Mouse (Mus musculus) hindbrain, embryonic 13.5 days (tissue): ENCODE measurements at regions not wholly inside any gene's neighbourhood (a gene's known extent, or its start where the extent isn't known, plus 50 kb on each side); places are given as distances from the start of the nearest gene placed in this dataset.

Source experiments
- ATAC-seq: fragments of 200-750 bp; cut with Nextera tagmentation; 2 replicates; pipeline ENCODE4 v1.8.0; 2017; ENCODE audit warnings: moderate TSS enrichment; ENCODE audit not compliant: low FRiP score
- H3K27ac ChIP-seq: fragments of 300-500 bp; sonication (generic); 2 replicates; pipeline ENCODE4 v1.5.1; 2015; ENCODE audit warnings: inconsistent platforms, mild to moderate bottlenecking, moderate library complexity
- H3K27me3 ChIP-seq: fragments of 300-500 bp; sonication (generic); 2 replicates; pipeline ENCODE4 v1.6.1; 2015; ENCODE audit warnings: mild to moderate bottlenecking, inconsistent platforms
- H3K36me3 ChIP-seq: fragments of 300-500 bp; sonication (generic); 2 replicates; pipeline ENCODE4 v1.6.1; 2015; ENCODE audit warnings: mild to moderate bottlenecking, inconsistent platforms
- H3K4me1 ChIP-seq: fragments of 300-500 bp; sonication (generic); replicated peaks from 2 replicates; pipeline ENCODE4 v1.6.1; 2015; ENCODE audit warnings: inconsistent platforms
- H3K4me2 ChIP-seq: fragments of 300-500 bp; sonication (generic); 2 replicates; pipeline ENCODE4 v1.6.1; 2015; ENCODE audit warnings: inconsistent platforms, mild to moderate bottlenecking, moderate library complexity
- H3K4me3 ChIP-seq: fragments of 300-500 bp; sonication (generic); 2 replicates; pipeline ENCODE4 v1.5.1; 2015; ENCODE audit warnings: mild to moderate bottlenecking, inconsistent platforms
- H3K9ac ChIP-seq: fragments of 300-500 bp; sonication (generic); 2 replicates; pipeline ENCODE4 v1.6.1; 2015; ENCODE audit warnings: mild to moderate bottlenecking, inconsistent platforms
- H3K9me3 ChIP-seq: fragments of 300-500 bp; sonication (generic); 2 replicates; pipeline ENCODE4 v1.6.1; 2016; ENCODE audit warnings: inconsistent platforms
- WGBS: fragments of 180-500 bp; shearing (Covaris S2); methylation state at CpG from one replicate; pipeline ENCODE4 v1.1.7; 2015; 5-methylcytosine and 5-hydroxymethylcytosine counted together

DNA sequence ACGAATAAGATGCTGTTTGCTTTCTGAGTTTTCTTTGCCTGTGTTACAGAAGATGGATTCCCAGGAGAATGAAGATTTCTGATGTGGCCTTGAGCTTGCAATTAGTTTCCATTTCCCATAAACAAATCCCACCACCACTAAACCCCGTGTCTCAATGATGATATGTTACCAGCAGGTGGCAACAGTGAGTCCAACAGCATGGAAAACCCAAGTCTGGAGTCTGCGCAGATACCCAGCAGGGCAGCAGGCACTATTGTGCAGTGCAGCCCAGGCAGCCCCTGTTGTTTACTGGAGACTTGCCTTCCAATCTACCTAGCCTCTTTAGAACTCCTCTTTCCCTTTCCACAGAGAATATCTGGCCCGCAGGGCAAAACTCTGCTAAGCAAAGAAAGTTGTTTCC lies 62.7 kb downstream of the Bmp2 start:
- Histone ChIP-seq H3K9ac (no peak overlapping the region), H3K27ac (no peak overlapping the region), H3K4me3 (no peak overlapping the region), H3K27me3 (no peaks in the 10 kb centered on the region), H3K9me3 (no peaks in the 10 kb centered on the region), H3K4me2 (no peak overlapping the region), H3K4me1 (no peaks in the 10 kb centered on the region), H3K36me3 (no peaks in the 10 kb centered on the region)
- ATAC-seq: 0 out of 2 replicates have a peak, but pooled peaks have one; percentile 36
- WGBS: 25% methylated on average over 4 of the region's 4 CpGs

DNA sequence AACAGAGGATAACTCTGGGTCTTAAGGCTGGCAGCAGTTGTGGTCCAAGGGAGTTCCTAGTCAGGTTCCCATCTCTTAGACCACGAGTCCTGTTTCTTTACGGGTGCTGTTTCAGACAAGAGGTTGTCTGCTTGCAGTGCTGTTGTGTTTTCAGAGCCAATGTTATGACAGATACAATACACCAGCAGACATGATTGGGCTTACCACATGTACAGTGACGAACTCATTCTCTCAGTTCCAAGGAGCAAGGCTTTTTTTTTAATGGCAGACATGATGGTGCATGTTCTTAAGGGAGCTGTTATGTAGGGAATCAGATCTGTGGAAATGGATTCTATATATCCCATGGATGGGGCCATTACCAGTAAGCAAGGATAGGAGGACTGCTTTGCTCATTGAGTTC lies 63.3 kb downstream of the Bmp2 start:
- Histone ChIP-seq H3K4me2 (no peak overlapping the region), H3K27me3 (no peaks in the 10 kb centered on the region), H3K36me3 (no peaks in the 10 kb centered on the region), H3K4me1 (no peaks in the 10 kb centered on the region), H3K4me3 (no peak overlapping the region), H3K27ac (no peak overlapping the region), H3K9me3 (no peaks in the 10 kb centered on the region), H3K9ac (no peak overlapping the region)
- ATAC-seq: no peak
- WGBS: 98% methylated on average over 3 of the region's 3 CpGs

GRCm38 (mm10) chr2:133617317-133617835 lies 65.4 kb downstream of the Bmp2 start:
- ATAC-seq: no peak
- Histone ChIP-seq H3K4me3 (no peak overlapping the region), H3K27ac (no peak overlapping the region), H3K9ac (no peak overlapping the region), H3K4me2 (no peak overlapping the region), H3K4me1 (no peaks in the 10 kb centered on the region), H3K36me3 (no peaks in the 10 kb centered on the region), H3K27me3 (no peaks in the 10 kb centered on the region), H3K9me3 (no peaks in the 10 kb centered on the region)
- 87% methylated on average over 3 of the region's 3 CpGs for WGBS

- ATAC-seq: no peak
- H3K36me3 ChIP-seq: no peaks in the 10 kb centered on the region
- no peak overlapping the region for H3K27ac ChIP-seq
- H3K27me3 ChIP-seq: no peaks in the 10 kb centered on the region
- no peak overlapping the region for H3K4me3 ChIP-seq
- 25% methylated on average over 2 of the region's 2 CpGs for WGBS
- H3K9me3 ChIP-seq: no peaks in the 10 kb centered on the region
- no peak overlapping the region for H3K9ac ChIP-seq
- H3K4me2 ChIP-seq: no peak overlapping the region
- H3K4me1 ChIP-seq: 0 out of 2 replicates have a peak, but pooled peaks cover 4% of the 10 kb centered on the region
Observed at GRCm38 (mm10) chr2:133622523-133622922, 70.6 kb downstream of the Bmp2 start.

- Histone ChIP-seq H3K27me3 (no peaks in the 10 kb centered on the region), H3K4me2 (no peak overlapping the region), H3K27ac (no peak overlapping the region), H3K9ac (no peak overlapping the region), H3K4me1 (0 out of 2 replicates have a peak, but pooled peaks cover 4% of the 10 kb centered on the region), H3K9me3 (no peaks in the 10 kb centered on the region), H3K4me3 (no peak overlapping the region), H3K36me3 (no peaks in the 10 kb centered on the region)
- no peak for ATAC-seq
- 57% methylated on average over 2 of the region's 2 CpGs for WGBS
Observed at GRCm38 (mm10) chr2:133625542-133625941, 73.6 kb downstream of the Bmp2 start.

GRCm38 (mm10) chr2:133628874-133629273 lies 76.9 kb downstream of the Bmp2 start:
- H3K9ac ChIP-seq: no peak overlapping the region
- H3K27me3 ChIP-seq: no peaks in the 10 kb centered on the region
- WGBS: 80% methylated on average over 6 of the region's 6 CpGs
- no peak overlapping the region for H3K27ac ChIP-seq
- H3K4me3 ChIP-seq: no peak overlapping the region
- no peak overlapping the region for H3K4me2 ChIP-seq
- no peaks in the 10 kb centered on the region for H3K36me3 ChIP-seq
- no peak for ATAC-seq
- H3K4me1 ChIP-seq: no peaks in the 10 kb centered on the region
- no peaks in the 10 kb centered on the region for H3K9me3 ChIP-seq

GRCm38 (mm10) chr2:133635434-133635833 lies 83.5 kb downstream of the Bmp2 start:
- Histone ChIP-seq H3K4me3 (no peak overlapping the region), H3K27me3 (no peaks in the 10 kb centered on the region), H3K4me2 (no peak overlapping the region), H3K36me3 (no peaks in the 10 kb centered on the region), H3K9me3 (no peaks in the 10 kb centered on the region), H3K9ac (no peak overlapping the region), H3K27ac (no peak overlapping the region), H3K4me1 (no peaks in the 10 kb centered on the region)
- 19% methylated on average over 1 of the region's 1 CpGs for WGBS
- no peak for ATAC-seq

- 86% methylated on average over 6 of the region's 6 CpGs for WGBS
- no peaks in the 10 kb centered on the region for H3K36me3 ChIP-seq
- H3K27ac ChIP-seq: no peak overlapping the region
- no peaks in the 10 kb centered on the region for H3K27me3 ChIP-seq
- H3K4me1 ChIP-seq: no peaks in the 10 kb centered on the region
- H3K9ac ChIP-seq: no peak overlapping the region
- H3K4me3 ChIP-seq: no peak overlapping the region
- H3K4me2 ChIP-seq: no peak overlapping the region
- no peaks in the 10 kb centered on the region for H3K9me3 ChIP-seq
- ATAC-seq: no peak
Observed at GRCm38 (mm10) chr2:133649874-133650481, 98.0 kb downstream of the Bmp2 start.

GRCm38 (mm10) chr2:133666331-133667054 lies 114.5 kb downstream of the Bmp2 start:
- ATAC-seq: no peak
- H3K9ac ChIP-seq: no peak overlapping the region
- H3K9me3 ChIP-seq: no peaks in the 10 kb centered on the region
- no peak overlapping the region for H3K4me3 ChIP-seq
- no peaks in the 10 kb centered on the region for H3K36me3 ChIP-seq
- H3K27me3 ChIP-seq: no peaks in the 10 kb centered on the region
- no peaks in the 10 kb centered on the region for H3K4me1 ChIP-seq
- WGBS: 73% methylated on average over 9 of the region's 9 CpGs
- H3K27ac ChIP-seq: no peak overlapping the region
- no peak overlapping the region for H3K4me2 ChIP-seq

- no peaks in the 10 kb centered on the region for H3K9me3 ChIP-seq
- H3K9ac ChIP-seq: no peak overlapping the region
- no peaks in the 10 kb centered on the region for H3K36me3 ChIP-seq
- H3K4me1 ChIP-seq: no peaks in the 10 kb centered on the region
- WGBS: 88% methylated on average over 3 of the region's 3 CpGs
- no peak overlapping the region for H3K27ac ChIP-seq
- no peaks in the 10 kb centered on the region for H3K27me3 ChIP-seq
- ATAC-seq: no peak
- H3K4me3 ChIP-seq: no peak overlapping the region
- H3K4me2 ChIP-seq: no peak overlapping the region
Observed at GRCm38 (mm10) chr2:133667055-133667395, 115.1 kb downstream of the Bmp2 start.

DNA sequence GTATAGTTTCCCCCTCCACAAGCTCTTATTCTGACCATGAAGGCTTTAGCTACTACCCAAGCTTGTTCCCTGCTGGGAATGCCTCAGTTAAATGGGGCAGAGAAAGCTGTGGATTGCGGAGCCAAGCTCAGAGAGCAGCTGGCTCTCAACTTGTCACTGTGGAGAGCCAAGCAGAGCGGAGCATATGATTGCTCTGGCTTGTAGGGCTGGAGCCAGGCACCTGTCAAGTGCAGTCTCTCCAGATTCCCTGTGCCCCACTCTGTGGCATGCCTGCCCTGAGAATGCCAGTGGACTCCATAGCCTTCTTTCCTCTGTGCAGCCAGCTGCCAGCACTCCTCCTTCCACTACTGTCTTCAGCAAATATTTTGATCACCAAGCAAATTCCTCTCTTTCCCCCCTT lies 117.9 kb downstream of the Bmp2 start:
- 62% methylated on average over 2 of the region's 2 CpGs for WGBS
- no peak overlapping the region for H3K27ac ChIP-seq

DNA sequence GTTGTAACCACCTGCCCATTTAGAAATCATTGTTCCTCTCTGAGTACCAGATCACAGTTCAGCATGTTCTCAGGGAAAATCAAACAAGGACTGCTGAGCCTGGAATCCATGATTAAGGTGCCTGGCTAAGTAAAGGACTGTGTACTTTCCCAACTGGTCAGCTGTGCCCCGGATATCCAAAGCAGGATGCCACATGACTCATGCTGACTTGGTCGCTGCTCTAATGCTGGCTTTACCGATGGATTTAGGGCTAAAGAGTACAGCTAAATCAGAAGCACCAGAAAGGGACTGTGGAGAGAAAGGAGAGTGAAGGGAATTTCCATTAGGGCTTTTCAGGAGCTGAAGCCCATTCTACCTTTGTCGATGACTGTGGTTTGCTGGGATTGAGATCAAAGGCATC lies 119.6 kb downstream of the Bmp2 start:
- Histone ChIP-seq H3K27ac (no peak overlapping the region), H3K4me1 (no peaks in the 10 kb centered on the region), H3K36me3 (no peaks in the 10 kb centered on the region), H3K27me3 (no peaks in the 10 kb centered on the region), H3K9ac (no peak overlapping the region), H3K9me3 (no peaks in the 10 kb centered on the region), H3K4me3 (no peak overlapping the region), H3K4me2 (no peak overlapping the region)
- ATAC-seq: no peak
- WGBS: 84% methylated on average over 4 of the region's 4 CpGs

More for the DNA sequence above, 117.9 kb downstream of the Bmp2 start:
- no peaks in the 10 kb centered on the region for H3K4me1 ChIP-seq
- H3K9me3 ChIP-seq: no peaks in the 10 kb centered on the region
- H3K36me3 ChIP-seq: no peaks in the 10 kb centered on the region
- no peak for ATAC-seq
- H3K9ac ChIP-seq: no peak overlapping the region
- H3K27me3 ChIP-seq: no peaks in the 10 kb centered on the region
- no peak overlapping the region for H3K4me3 ChIP-seq
- H3K4me2 ChIP-seq: no peak overlapping the region

DNA sequence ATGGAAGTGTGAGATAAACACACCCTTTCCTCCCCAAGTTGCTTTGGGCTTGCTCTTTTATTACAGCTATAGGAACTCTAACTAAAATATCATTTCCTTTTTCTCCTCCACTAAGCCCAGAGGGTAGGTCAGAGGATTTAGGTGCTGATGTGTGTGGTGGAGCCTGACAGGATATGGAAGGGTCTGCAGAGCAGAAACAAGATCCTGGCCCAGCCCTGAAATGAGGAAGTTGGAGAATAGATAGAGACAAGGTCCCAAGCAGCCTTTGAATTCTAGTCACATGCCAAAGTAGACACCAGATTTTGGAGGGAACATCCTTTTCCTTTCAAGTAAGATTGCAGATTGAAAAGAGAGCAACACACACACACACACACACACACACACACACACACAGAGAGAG lies 132.4 kb downstream of the Bmp2 start:
- no peaks in the 10 kb centered on the region for H3K4me1 ChIP-seq
- no peak for ATAC-seq
- H3K9me3 ChIP-seq: no peaks in the 10 kb centered on the region

More for the DNA sequence above, 132.4 kb downstream of the Bmp2 start:
- Histone ChIP-seq H3K36me3 (no peaks in the 10 kb centered on the region), H3K9ac (no peak overlapping the region), H3K27me3 (no peaks in the 10 kb centered on the region), H3K27ac (no peak overlapping the region), H3K4me2 (no peak overlapping the region), H3K4me3 (no peak overlapping the region)
